Mouse (Mus musculus) lung, postnatal 25 days (tissue): ENCODE measurements around the gene Cryl1.

Experiments used
- DNase-seq: peaks from one replicate; pipeline ENCODE4 v3.0.0; 2022; ENCODE audit warnings: low spot score

Gene Cryl1

DNA sequence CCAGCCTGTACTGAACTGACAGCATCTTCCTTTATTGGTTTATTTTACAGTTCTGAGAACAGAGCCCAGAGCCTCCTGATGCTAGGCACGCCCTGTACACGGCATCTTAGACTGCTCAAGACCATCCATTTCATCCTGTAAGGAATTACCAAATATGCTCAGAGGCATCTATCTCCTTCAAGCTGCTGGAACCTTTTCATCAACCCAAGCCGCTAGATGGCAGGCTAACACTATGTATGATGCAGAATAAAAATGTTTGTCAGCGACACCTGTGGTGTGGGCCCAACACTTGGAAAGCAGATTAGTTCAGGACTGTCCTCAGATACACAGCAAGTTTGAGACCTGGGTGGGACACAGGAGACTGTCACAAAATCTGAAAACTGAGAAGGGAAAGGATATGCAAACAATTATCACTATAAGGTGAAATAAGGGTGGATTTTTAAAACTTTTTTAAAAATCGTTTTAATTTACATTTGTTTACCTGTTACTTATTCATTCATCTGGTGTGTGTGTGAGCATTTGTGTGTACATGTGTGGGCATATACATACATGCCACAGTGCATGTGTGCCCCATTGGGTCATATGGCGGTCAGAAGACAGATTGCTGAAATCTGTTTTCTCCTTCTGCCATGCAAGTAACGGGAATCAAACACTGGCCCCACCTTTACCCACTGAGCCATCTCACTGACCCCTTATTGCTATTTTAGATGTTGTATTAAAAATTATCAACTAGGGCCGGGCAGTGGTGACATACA is 25.8 kb downstream of the Cryl1 start:
- peak; percentile 78 for DNase-seq

DNA sequence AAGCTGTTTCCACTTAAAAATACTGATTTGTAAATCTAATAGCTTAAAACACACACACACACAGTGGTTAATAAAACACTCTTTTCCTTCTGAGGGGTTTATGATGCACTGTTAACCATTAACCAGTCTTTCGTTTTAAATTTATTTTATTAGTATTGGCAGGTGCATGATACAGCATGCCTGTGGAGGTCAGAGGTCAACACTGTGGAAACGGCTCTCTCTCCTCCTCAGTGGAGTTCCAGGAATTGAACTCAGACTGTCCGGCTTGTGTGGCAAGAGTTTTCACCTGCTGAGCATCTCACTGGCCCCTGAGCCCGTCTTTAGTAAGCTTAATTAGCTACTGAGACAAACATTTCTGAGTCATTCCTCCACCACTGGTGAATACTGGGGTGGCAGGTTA is 31.0 kb downstream of the Cryl1 start:
- no peak for DNase-seq

DNA sequence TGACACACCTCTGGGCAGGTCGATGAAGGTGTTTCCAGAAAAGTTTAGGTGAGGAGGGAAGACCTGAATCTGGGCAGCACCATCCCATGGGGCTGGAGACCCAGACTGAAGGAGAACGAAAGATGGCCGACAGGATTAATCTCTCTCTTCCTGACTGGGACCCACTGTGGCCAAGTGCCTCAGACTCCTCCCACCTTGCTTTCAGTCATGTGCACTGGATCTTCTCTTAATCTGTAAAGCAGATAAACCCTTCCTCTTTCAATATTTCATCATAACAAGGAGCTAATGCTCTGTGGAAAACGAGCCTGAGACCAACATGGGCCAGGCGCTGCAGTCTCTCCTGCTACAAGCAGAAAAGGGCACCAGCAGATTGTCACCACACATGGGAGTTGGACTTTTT is 31.6 kb downstream of the Cryl1 start:
- DNase-seq, result peak; percentile 6

DNA sequence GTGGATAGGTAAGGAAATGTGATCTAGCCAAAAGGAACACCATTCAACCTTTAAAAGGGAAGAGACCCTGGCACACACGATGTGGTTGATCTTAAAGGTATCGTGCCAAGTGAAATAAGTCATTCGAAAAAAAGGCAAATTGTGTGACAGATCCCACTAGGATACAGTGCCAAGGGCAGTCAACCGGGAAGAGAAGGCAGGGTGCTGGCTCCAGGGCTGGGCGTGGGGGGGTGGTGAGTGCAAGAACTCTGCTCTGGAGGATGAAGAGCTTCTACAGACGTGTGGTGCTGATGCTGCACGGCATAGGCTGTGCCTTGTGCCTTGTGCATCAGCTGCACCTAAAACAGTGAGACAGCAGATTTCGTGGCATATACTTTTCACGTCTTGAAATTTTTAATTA is 33.0 kb downstream of the Cryl1 start:
- no peak for DNase-seq

DNA sequence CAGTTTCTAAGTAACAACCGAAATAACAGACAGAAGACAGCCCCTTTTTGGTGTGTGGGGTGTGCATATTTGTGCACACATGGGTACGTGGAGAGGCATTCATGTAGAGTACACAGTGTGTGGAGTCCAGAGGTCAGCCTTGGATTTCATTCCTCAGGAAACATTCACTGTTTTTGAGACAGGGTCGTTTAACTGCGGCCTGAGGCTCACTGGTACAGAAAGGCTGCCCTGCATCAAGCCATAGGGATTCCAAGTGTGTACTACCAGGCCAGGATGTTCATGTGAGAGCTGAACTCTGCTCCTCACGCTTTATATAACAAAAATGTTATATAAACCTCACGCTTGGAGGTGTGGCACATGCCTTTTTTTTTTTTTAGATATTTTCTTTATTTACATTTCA is 34.5 kb downstream of the Cryl1 start:
- no peak for DNase-seq

DNA sequence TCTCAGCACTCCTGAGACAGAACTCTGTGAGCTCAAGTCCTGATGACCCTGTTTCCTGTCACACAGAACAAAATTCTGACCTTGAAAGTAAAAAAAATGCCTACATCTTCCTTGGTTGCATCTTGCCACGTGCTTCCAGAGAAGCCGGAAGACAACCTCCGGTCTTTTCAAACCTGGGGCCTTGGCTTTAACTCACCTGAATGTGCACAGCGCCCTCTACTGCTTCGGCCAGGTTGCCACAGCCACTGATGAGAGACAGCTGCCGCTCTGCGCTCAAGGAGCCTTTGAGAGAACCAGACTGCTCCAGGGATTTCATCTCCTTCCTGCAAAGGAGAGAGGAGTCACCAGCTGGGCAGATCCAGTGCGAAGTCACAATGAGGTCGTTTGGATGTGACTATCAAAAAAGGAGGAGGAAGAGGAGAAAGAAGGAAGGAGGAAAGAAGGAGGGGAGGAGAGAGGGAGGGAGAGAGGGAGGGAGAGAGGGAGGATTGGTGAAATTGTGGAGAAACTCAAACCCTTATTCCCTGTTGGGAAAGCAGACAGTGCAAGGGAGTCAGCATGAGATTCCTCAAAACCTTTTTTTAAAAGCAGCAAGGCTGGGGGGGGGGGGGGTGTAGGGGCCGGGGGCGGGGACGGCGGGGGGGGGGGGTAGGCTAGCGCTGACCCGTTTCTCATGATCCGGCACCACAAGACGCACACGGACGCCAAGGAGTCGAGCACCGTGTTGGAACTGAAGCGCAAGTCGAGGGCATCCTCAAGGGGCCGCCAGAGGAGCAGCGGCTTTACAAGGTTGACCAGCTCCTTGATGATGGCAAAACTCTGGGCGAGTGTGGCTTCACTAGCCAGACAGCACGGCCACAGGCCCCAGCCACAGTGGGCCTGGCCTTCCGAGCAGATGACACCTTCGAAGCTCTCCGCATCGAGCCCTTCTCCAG is 35.3 kb downstream of the Cryl1 start:
- peak; percentile 68 for DNase-seq

DNA sequence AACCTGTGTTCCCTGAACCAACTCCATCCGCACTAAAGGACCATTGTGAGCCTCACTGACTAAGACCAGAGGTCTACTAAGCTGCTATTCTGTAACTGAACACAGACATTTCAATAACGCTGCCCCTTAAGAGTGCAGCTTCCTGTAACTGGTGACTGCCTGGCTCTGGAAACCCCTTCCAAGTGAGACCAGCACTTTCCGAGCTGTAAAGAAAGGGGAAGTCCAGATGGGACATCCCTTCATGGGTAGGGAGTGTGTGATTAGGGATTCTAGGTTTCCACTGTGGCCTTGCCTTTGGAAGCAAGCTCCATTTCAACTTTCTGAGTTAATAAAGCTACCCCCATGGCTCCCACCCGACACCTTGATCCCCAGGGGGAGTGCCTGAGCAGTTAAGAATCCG is 41.3 kb downstream of the Cryl1 start:
- DNase-seq, result no peak

DNA sequence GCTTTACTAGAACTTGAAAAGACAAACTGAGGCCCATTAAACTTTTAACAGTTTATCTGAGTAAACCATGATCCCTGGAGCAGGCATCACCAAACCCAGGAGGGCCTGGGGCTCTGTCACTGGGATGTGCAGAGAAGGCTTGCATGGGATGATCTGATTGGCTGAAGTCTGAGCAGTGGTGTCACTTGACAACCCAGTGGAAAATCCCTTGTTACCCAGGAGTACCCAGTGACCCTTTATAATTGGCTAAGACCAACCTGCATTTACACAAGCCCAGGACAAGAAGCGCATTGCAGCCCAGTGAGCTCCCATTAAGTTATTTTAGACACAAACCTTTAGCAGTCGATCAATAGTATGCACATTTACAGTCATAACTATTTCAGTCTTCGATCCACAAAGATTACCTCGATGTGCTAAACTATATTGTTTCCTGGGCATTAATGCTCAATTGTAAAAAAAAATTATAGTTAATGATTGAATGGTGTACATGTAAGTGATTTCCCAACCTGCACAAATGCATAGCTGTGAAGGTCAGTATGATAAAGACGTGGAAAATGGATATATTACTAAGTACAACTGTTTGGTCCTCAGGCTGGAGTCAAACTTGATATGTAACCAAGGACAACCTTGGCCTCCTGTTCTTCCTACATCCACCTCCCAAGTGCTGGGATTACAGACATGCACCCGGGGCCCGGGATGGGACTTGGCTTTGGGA is 46.7 kb downstream of the Cryl1 start:
- no peak for DNase-seq

DNA sequence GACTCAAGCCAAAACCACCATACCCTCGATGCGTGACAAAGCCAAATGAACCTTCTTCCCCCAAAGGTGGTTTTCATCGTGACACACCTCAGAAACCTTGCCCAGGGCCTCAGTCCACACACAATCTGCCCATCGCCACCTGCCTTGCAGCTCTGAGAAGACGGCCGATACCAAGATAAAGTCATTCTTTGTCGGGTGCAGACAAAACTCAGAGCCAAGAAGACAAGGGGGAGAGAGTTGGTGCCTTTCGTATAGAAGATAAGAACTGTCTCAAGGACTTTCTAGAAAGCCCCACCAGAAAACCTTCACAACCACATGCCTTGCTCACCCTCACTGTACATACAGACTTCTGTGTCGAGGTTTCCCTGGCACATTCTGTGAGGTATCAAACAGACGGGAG is 48.4 kb downstream of the Cryl1 start:
- DNase-seq, result no peak

DNA sequence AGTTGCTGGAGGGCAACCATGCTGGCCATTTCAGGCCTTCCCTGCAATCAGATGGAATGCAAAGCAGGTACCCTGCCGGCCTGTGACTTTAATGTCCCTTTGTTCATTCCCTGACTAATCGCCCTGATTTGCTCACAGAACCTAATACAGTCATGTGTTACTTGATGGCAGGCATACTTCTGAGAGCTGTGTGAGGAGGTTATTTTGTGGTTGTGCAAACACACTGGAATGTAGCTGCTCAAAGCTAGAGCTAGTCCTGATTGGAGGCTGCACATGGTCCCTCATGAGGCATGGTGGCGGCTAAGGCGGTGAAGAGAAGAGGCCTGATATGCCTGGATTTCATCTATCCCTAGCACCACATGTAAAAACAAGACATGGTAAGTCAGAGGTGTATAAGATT is 50.2 kb downstream of the Cryl1 start:
- no peak for DNase-seq

DNA sequence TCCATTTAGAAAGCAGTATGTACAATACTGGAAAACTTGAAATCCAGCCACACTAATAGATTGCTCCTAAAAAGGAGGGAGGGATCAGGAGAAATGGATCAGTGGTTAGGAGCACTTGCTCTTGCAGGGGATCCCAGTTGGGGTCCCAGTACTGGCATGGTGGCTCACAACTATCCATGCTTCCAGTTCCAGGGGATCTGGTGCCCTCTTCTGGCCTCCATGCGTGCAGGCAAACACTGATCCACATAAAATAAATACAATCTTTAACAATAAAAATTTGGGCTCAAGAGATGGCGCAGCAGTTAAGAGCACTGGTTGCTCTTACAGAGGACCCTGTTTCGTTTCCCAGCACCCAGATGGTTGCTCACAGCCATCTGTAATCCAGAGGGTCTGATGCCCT is 52.2 kb downstream of the Cryl1 start:
- no peak for DNase-seq

DNA sequence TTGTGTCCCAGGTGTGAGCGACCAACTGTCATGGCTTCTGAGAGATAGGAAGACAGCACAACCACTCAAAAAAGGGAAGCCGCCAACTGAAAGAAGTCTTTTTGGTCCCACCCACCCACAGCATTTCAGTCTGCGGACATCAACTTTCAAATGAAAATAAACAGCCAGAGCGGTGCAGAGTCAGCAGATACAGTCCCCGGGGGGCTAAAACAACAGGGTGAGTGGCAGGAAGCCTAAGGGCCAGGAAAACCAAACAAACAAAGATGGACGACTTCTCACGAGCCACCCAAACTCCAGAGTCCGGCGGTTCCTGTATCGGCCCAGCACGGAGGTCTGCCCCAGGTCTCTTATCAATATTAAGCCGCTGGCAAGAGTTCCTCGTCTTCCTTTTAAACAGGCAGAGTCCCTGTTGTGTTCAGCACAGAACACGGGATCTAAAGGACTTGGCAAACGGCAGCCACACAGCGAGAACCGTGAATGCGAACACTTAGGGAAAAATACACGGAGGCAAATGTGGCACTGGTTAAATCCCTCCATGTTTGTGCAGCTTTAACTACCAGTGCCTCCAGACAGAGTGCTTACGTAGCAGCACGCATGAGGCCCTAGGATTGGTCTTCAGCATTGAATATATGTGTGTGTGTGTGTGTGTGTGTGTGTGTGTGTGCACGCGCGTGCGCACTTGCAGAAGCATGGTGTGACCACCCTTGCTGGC is 53.4 kb downstream of the Cryl1 start:
- DNase-seq, result peak; percentile 15

DNA sequence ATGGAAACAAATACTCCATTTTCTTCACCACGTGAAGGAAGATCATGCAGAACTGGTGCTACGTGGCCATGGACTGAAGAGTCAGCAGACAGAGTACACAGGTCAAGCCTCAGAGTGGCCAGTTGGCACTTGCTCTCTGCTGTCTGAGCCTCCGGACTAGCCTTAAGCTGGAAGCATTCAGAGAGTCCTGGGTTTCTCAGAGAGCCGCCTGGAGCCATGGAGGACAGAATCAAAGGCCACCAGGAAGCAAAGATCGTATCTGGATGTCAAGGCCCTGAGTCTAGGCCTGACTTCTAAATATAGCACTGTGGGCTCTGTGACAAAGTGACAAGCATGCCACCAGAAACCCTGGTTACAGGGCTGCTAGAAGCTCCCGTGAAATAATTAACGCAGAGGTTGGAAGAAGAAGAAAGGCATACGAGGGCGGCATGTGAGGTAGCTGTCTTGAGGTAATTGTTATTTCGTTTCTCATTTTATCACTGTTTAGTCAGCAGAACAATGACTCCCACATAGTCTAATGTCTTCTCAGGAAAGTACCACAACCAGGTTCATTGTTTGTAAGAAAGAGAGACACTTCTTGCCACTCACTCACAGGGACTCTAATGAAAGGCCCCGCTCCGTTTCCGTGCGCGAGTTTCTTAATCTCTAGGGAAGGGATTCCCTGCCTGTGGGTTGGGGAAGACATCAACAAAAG is 55.1 kb downstream of the Cryl1 start:
- no peak for DNase-seq

DNA sequence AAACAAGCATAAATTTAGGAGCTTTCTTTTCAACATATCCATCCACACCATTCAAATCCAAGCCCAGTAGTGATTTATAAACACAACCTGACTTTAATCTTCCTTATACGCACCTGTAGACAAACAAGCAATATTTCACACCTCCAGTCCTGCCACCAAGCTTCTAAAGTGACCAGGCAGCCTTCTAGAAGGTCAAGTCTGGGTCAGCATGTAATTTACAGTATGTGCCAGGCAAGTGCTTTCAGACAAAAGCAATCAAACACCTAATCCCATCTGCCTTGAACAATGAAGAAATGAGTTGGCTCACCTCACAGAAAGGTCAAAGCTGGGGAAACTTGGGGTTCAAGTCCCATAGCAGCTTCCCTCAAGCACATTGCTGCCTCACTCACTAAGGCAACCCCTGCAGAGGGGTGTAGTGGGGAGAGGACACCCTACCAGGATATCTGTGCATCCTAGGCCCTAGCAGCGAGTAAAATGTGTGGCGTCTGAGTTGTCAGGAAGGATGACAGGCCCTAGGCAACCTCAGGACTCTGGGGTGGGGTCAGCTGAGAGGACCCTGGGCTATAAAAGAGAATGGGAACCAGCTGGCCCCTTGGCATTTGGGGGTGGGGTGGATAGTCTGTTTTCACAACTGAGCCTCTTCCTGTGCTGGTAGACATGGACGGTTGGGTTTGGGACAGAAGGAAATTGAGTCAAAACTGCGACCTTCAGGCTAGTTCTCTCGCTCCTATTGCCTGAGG is 55.8 kb downstream of the Cryl1 start:
- no peak for DNase-seq

DNA sequence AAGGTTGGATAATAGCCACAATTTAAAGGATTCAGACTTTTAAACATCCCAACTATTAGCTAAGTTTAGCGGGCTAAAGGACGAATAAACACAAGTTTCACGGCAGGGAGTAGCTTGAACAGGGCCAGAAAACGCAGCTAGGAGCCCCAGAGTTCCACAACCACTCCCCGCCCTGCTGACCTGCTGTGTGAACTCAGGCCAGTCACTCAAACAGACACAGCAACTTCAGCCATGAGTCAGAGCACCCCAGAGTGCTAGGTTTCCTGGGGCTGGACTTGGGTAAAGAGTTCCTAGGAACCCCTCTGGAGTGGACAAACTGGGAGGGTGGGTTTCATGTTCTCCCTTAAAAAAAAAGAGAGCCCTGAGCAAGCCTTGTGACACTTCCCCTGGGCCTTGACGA is 59.7 kb downstream of the Cryl1 start:
- DNase-seq, result peak; percentile 4

DNA sequence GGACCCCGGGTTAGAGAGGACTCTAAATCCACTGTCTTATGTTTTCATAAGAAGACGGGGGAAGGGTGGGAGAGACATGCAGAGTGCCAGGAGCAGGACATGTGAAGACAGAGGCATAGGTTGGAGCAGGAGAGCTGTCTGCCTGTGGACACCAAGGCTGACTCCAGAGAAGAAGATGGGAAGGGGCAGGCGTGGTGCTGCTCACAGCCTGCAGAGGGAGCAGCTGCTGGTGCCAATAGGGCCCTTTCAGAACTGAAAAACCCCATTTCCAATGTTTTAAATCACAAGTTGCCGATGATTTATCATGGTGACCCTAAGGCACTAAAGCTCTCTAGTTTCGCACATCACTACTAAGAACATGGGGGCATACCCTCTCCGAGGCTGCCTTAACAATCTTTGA is 63.5 kb downstream of the Cryl1 start:
- DNase-seq, result no peak

DNA sequence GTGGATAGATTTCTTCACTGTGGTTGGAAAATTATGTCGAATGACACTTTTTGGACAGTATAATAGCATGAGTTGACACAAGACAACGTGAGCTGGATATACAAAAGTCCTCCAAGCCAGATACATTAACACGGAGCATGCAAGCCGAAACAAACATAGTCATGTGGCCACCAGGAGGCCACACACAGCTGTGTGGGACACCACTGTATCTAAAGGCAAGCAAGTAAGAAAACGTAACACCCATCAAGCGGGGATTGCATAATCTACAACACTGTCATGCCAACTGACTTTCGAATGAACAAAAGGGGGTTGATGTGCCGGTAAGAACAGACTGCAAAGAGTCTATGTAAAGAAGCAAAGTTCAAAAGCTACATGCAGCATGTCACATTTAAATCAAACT is 65.8 kb downstream of the Cryl1 start:
- no peak for DNase-seq

DNA sequence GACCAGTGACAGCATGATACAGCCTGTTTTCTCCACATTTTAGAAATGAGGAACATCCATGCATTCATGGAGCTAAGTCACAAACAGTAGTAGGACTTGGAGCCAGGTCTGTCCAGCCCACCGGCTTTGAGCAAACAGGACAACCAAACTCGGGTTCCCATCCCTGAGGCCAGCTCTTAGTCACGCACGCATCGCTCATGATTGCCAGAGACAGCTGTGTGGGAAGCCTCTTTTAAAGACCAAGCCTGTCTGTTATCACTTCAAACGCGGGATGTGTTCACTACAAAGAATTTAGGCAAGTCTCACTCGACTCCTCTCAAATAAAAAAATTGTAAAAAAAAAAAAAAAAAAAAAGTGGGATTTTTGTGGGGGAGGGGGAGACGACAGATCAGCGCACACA is 67.2 kb downstream of the Cryl1 start:
- no peak for DNase-seq

DNA sequence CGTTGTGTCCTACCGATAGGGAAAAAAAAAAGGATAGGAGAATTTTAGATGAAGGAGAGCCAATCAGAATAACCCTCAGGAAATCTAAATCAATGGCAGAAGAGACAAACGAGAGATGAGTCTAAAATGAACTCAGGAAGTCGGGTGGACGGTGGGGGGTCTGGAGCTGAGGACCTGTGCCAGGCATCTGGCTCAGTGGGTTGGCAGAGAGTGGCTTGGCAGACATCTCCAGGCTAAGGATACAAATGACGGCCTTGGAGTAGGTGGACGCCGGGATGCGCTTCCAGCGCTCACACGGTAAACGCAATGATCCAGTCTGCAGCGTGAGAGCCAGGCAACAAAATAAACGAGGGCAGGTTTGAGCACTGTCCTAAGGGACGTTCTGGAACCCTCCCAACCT is 68.7 kb downstream of the Cryl1 start:
- DNase-seq, result no peak

DNA sequence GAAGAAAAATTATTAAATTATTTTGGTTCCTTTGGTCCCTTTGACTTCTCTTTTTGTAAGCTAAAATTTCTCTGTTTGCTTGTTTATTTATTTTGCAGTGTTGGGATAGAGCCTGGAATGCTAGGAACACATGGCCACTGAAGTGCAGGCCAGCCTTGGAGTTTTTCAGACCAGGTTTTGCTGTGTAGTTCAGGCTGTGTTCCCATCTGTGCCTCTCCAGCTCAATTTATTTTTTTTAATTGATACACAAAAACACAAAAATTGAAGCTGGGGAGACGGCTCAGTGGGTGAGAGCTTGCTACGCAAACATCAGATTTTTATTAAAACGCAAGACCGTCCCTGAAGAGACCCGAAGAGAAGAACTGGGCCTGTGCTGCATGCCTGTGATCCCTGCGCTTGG is 71.6 kb downstream of the Cryl1 start:
- DNase-seq, result no peak

DNA sequence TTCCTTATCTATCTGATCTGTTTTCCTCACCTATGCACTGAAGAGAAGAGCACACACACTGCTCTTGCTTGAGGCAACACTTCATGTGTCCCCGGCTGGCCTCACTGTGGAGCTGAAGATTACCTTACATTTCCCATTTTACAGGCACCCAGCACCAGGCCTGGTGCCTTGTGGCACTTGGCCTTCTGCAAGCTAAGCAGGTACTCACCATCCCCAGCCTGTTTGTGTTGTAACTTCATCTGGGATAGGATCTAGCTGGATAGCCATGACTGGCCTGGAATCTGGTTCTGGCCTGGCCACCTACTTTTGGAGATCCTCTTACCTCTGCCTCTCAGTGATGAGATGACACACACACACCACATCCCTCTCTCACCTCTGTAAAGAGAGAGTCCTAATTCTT is 79.5 kb downstream of the Cryl1 start:
- no peak for DNase-seq
